ENCODE assay signal across 30 mouse cellular contexts in the genomic region with DNA sequence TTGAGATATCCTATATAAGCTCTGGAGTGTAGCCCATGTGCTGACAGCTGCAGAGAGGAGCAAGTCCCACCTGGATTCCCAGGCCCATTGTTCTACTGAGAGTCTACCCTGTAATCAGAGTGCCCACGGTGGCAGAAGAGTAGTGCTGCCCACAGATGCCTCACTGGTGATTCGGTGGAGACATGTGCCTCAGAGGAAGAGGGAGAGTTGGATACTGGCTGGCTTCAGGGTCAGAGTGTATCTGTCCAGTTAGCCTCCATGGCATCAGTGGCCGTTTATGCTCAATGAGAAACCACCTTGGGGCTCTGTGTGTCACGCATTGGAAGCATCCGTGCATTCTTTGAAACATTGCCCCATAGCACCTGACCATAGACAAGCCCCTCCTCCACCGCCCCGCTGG. TPM values are rescaled to one million over a fixed set of nuclear protein-coding genes. Genes with fewer than 3 reads are reported as not detected.
A peak's percentile ranks its signal among the peaks of the same experiment; 100 is the strongest.
DNase-seq lines count a peak whose midpoint lies in the region; ATAC-seq and TF ChIP-seq lines count a peak whose summit lies in the region.
"Had no signal": no experiment of that assay in that cellular context is flagged by ENCODE, and none has a peak within 500 bp of the region (broad histone marks: within the 10 kb centered on the region; RNA-seq: fewer than 3 reads in every experiment).

No protein-coding gene starts in this region.

- H3K27me3 ChIP-seq in liver, embryonic 15.5 days = no peaks in the 10 kb centered on the region
- no peaks in the 10 kb centered on the region for H3K27me3 ChIP-seq in liver, postnatal 0 days (ENCODE audit: insufficient read depth, low read length)
- no peaks in the 10 kb centered on the region for H3K27me3 ChIP-seq in intestine, embryonic 14.5 days (replicated peaks; ENCODE audit: control insufficient read depth, insufficient read depth, low read length)
- no peaks in the 10 kb centered on the region for H3K27me3 ChIP-seq in stomach, postnatal 0 days (ENCODE audit: control insufficient read depth, insufficient read depth, low read length)
- H3K27me3 ChIP-seq in midbrain, embryonic 14.5 days (ENCODE audit: control insufficient read depth, insufficient read depth, low read length) = no peaks in the 10 kb centered on the region
- H3K27me3 ChIP-seq: forebrain, embryonic 12.5 days had no signal

- H3K4me3 ChIP-seq in liver, embryonic 15.5 days (replicated peaks) = no peak overlapping the region
- H3K4me3 ChIP-seq in liver, postnatal 0 days (ENCODE audit: low read depth, low read length) = no peak overlapping the region
- H3K4me3 ChIP-seq in intestine, embryonic 14.5 days (ENCODE audit: low read depth, low read length) = peak overlapping the region; percentile 30
- peak overlapping the region; percentile 32 for H3K4me3 ChIP-seq in stomach, postnatal 0 days (ENCODE audit: low read depth, low read length)
- no peak overlapping the region for H3K4me3 ChIP-seq in midbrain, embryonic 14.5 days (replicated peaks; ENCODE audit: low read depth, low read length)
- H3K4me3 ChIP-seq: forebrain, embryonic 12.5 days; midbrain, embryonic 10.5 days had no signal

- H3K4me2 ChIP-seq in liver, embryonic 15.5 days = no peak overlapping the region
- H3K4me2 ChIP-seq in liver, postnatal 0 days (ENCODE audit: low read depth, low read length) = no peak overlapping the region
- peak overlapping the region; percentile 38 for H3K4me2 ChIP-seq in intestine, embryonic 14.5 days (ENCODE audit: low read length)
- peak overlapping the region; percentile 34 for H3K4me2 ChIP-seq in stomach, postnatal 0 days (replicated peaks; ENCODE audit: low read depth)
- no peak overlapping the region for H3K4me2 ChIP-seq in midbrain, embryonic 14.5 days (ENCODE audit: low read length)
- H3K4me2 ChIP-seq: forebrain, embryonic 12.5 days had no signal

- H3K27ac ChIP-seq in liver, embryonic 15.5 days (replicated peaks) = no peak overlapping the region
- no peak overlapping the region for H3K27ac ChIP-seq in liver, postnatal 0 days (ENCODE audit: low read depth)
- no peak overlapping the region for H3K27ac ChIP-seq in intestine, embryonic 14.5 days (ENCODE audit: low read depth)
- no peak overlapping the region for H3K27ac ChIP-seq in stomach, postnatal 0 days (replicated peaks)
- H3K27ac ChIP-seq in midbrain, embryonic 14.5 days (replicated peaks; ENCODE audit: low read depth, low read length) = no peak overlapping the region
- H3K27ac ChIP-seq: forebrain, embryonic 12.5 days; midbrain, embryonic 10.5 days had no signal

- 52% methylated on average over 7 of the region's 7 CpGs for WGBS in liver, embryonic 15.5 days (ENCODE audit: insufficient replicate concordance)
- 70% methylated on average over 7 of the region's 7 CpGs for WGBS in liver, postnatal 0 days (ENCODE audit: insufficient replicate concordance)
- WGBS in intestine, embryonic 14.5 days = 51% methylated on average over 7 of the region's 7 CpGs
- 76% methylated on average over 7 of the region's 7 CpGs for WGBS in stomach, postnatal 0 days
- 90% methylated on average over 7 of the region's 7 CpGs for WGBS in midbrain, embryonic 14.5 days

- TF ChIP-seq EP300 in liver, postnatal 0 days (IDR thresholded peaks at IDR 0.05; ENCODE audit: low read depth) = no peak
- TF ChIP-seq EP300 in stomach, postnatal 0 days (optimal IDR thresholded peaks at IDR 0.05) = no peak

- no peaks in the 10 kb centered on the region for H3K36me3 ChIP-seq in liver, embryonic 15.5 days (replicated peaks)
- H3K36me3 ChIP-seq in liver, postnatal 0 days (replicated peaks; ENCODE audit: insufficient read depth, low read length) = no peaks in the 10 kb centered on the region
- no peaks in the 10 kb centered on the region for H3K36me3 ChIP-seq in intestine, embryonic 14.5 days (ENCODE audit: control insufficient read depth, insufficient read depth, low read length)
- H3K36me3 ChIP-seq in stomach, postnatal 0 days (ENCODE audit: control insufficient read depth, insufficient read depth, low read length) = no peaks in the 10 kb centered on the region
- no peaks in the 10 kb centered on the region for H3K36me3 ChIP-seq in midbrain, embryonic 14.5 days (ENCODE audit: control insufficient read depth, insufficient read depth, low read length)
- H3K36me3 ChIP-seq: forebrain, embryonic 12.5 days; midbrain, embryonic 10.5 days had no signal

- H3K9me3 ChIP-seq in liver, embryonic 15.5 days (replicated peaks) = no peaks in the 10 kb centered on the region
- no peaks in the 10 kb centered on the region for H3K9me3 ChIP-seq in liver, postnatal 0 days (ENCODE audit: low read length)
- no peaks in the 10 kb centered on the region for H3K9me3 ChIP-seq in intestine, embryonic 14.5 days (ENCODE audit: control insufficient read depth, low read length)
- no peaks in the 10 kb centered on the region for H3K9me3 ChIP-seq in stomach, postnatal 0 days (ENCODE audit: control insufficient read depth, low read length)
- no peaks in the 10 kb centered on the region for H3K9me3 ChIP-seq in midbrain, embryonic 14.5 days (ENCODE audit: control insufficient read depth, low read length)
- H3K9me3 ChIP-seq: forebrain, embryonic 12.5 days; G1E; midbrain, embryonic 10.5 days had no signal

- no peak for TF ChIP-seq CTCF in liver, postnatal 0 days (IDR thresholded peaks at IDR 0.05; ENCODE audit: low read depth)
- no peak for TF ChIP-seq CTCF in stomach, postnatal 0 days (IDR thresholded peaks at IDR 0.05; ENCODE audit: low read depth)

- peak; percentile 91 for DNase-seq in heart, adult 11 months
- no peak for DNase-seq in heart, adult 9 months (ENCODE audit: low spot score in 2 of 2)
- no peak for DNase-seq in liver, postnatal 0 days
- DNase-seq in intestine, embryonic 14.5 days (ENCODE audit: low spot score) = no peak
- DNase-seq in stomach, postnatal 0 days (ENCODE audit: low spot score) = no peak
- DNase-seq in midbrain, embryonic 14.5 days = no peak
- DNase-seq in layer of hippocampus, postnatal 25 days (ENCODE audit: extremely low spot score in 1 of 2, low spot score in 1 of 2) = no peak
- DNase-seq: adrenal gland, postnatal 25 days; cerebellum, adult 11-12 months; cerebellum, postnatal 36 days; gastrocnemius, postnatal 10 days; kidney, adult 8-10 months; kidney, postnatal 14 days; liver; lung, embryonic 14.5 days; lung, postnatal 36 days; spleen, adult 18-20 months; thymus, adult 2 months had no signal

- H3K4me1 ChIP-seq in liver, embryonic 15.5 days (replicated peaks) = peaks cover 54% of the 10 kb centered on the region
- H3K4me1 ChIP-seq in liver, postnatal 0 days (ENCODE audit: insufficient read depth) = peaks cover 8% of the 10 kb centered on the region; the same call in 1 of the 2 replicates
- peaks cover 13% of the 10 kb centered on the region; the same call in 1 of the 2 replicates for H3K4me1 ChIP-seq in intestine, embryonic 14.5 days (replicated peaks; ENCODE audit: control insufficient read depth, insufficient read depth, low read length)
- peaks cover 5% of the 10 kb centered on the region; the same call in 1 of the 2 replicates for H3K4me1 ChIP-seq in stomach, postnatal 0 days (replicated peaks; ENCODE audit: control insufficient read depth, insufficient read depth)
- 0 out of 2 replicates have a peak, but pooled peaks cover 2% of the 10 kb centered on the region for H3K4me1 ChIP-seq in midbrain, embryonic 14.5 days (ENCODE audit: control insufficient read depth, insufficient read depth, low read length)

- no peak overlapping the region for H3K9ac ChIP-seq in liver, embryonic 15.5 days
- H3K9ac ChIP-seq in liver, postnatal 0 days (replicated peaks) = no peak overlapping the region
- no peak overlapping the region for H3K9ac ChIP-seq in intestine, embryonic 14.5 days (ENCODE audit: low read length)
- no peak overlapping the region for H3K9ac ChIP-seq in stomach, postnatal 0 days (ENCODE audit: low read length)
- H3K9ac ChIP-seq in midbrain, embryonic 14.5 days (replicated peaks; ENCODE audit: low read length) = no peak overlapping the region
- H3K9ac ChIP-seq: forebrain, embryonic 12.5 days had no signal

- ATAC-seq in liver, embryonic 15.5 days (ENCODE audit: insufficient read depth) = 0 out of 2 replicates have a peak, but pooled peaks have one; percentile 11
- ATAC-seq in liver, postnatal 0 days = no peak
- ATAC-seq in intestine, embryonic 14.5 days (replicated peaks; ENCODE audit: low FRiP score, low TSS enrichment, low read depth) = no peak
- ATAC-seq in stomach, postnatal 0 days (ENCODE audit: low FRiP score, low TSS enrichment) = no peak
- ATAC-seq in midbrain, embryonic 14.5 days (ENCODE audit: low FRiP score, low TSS enrichment) = no peak
- ATAC-seq: hindbrain, embryonic 16.5 days had no signal

RNA-seq across cellular contexts. Expression of a gene that starts 1.6 kb away (rescaled TPM):
- polyA plus RNA-seq in liver, embryonic 15.5 days (2015; fragmentation: Nextera tagmentation; extraction: Ambion mirVana) = 22.8 and 23.6 TPM in 2 replicates
- polyA plus RNA-seq in liver, postnatal 0 days (2015; fragmentation: Nextera tagmentation; extraction: Ambion mirVana) = 10.8 and 12.6 TPM in 2 replicates
- polyA plus RNA-seq in intestine, embryonic 14.5 days (2014; fragmentation: Nextera tagmentation; extraction: Ambion mirVana) = 16.8 and 19.6 TPM in 2 replicates
- 10.4 and 11.5 TPM in 2 replicates for polyA plus RNA-seq in stomach, postnatal 0 days (2015; fragmentation: Nextera tagmentation; extraction: Ambion mirVana)
- polyA plus RNA-seq in midbrain, embryonic 14.5 days (2014; fragmentation: Nextera tagmentation; extraction: Ambion mirVana) = 0.51 TPM in 2 replicates
- under 1 TPM; 0.52 to 0.85 TPM for total RNA-seq in layer of hippocampus, postnatal 25 days (2021)

RNA-seq across cellular contexts. Expression of a gene that starts 16.8 kb away (rescaled TPM):
- polyA plus RNA-seq in liver, embryonic 15.5 days (2015; fragmentation: Nextera tagmentation; extraction: Ambion mirVana) = not detected in 2 replicates
- polyA plus RNA-seq in liver, postnatal 0 days (2015; fragmentation: Nextera tagmentation; extraction: Ambion mirVana) = not detected in 2 replicates
- 0.68 TPM in 1 of 2 replicates, not detected in the other for polyA plus RNA-seq in intestine, embryonic 14.5 days (2014; fragmentation: Nextera tagmentation; extraction: Ambion mirVana)
- polyA plus RNA-seq in stomach, postnatal 0 days (2015; fragmentation: Nextera tagmentation; extraction: Ambion mirVana) = not detected in 2 replicates
- polyA plus RNA-seq in midbrain, embryonic 14.5 days (2014; fragmentation: Nextera tagmentation; extraction: Ambion mirVana) = not detected in 2 replicates
- under 1 TPM in 1 of 2 experiments, not detected in 1; 0.94 TPM for total RNA-seq in layer of hippocampus, postnatal 25 days (2021)
- total RNA-seq: adrenal gland, postnatal 25 days; gastrocnemius, postnatal 10 days; hematopoietic stem cell, adult 5-6 weeks; left cerebral cortex, adult 18-20 months; left cerebral cortex, postnatal 36 days had no signal
- polyA plus RNA-seq: forebrain, embryonic 12.5 days; frontal cortex, adult 2 months; hindbrain, embryonic 16.5 days; lung, embryonic 14.5 days; midbrain, embryonic 10.5 days; neural tube, embryonic 11.5 days; stomach, embryonic 14.5 days; thymus, adult 2 months; urinary bladder, adult 2 months had no signal

RNA-seq across cellular contexts. Expression of a gene that starts 16.9 kb away (rescaled TPM):
- 202 and 255 TPM in 2 replicates for polyA plus RNA-seq in liver, embryonic 15.5 days (2015; fragmentation: Nextera tagmentation; extraction: Ambion mirVana)
- polyA plus RNA-seq in liver, postnatal 0 days (2015; fragmentation: Nextera tagmentation; extraction: Ambion mirVana) = 274 and 276 TPM in 2 replicates
- polyA plus RNA-seq in intestine, embryonic 14.5 days (2014; fragmentation: Nextera tagmentation; extraction: Ambion mirVana) = 176 and 187 TPM in 2 replicates
- polyA plus RNA-seq in stomach, postnatal 0 days (2015; fragmentation: Nextera tagmentation; extraction: Ambion mirVana) = 301 and 327 TPM in 2 replicates
- polyA plus RNA-seq in midbrain, embryonic 14.5 days (2014; fragmentation: Nextera tagmentation; extraction: Ambion mirVana) = 83.8 and 88.1 TPM in 2 replicates
- 100 to 1,000 TPM; 117 to 135 TPM for total RNA-seq in layer of hippocampus, postnatal 25 days (2021)

RNA-seq across cellular contexts. Expression of a gene that starts 21.7 kb away (rescaled TPM):
- polyA plus RNA-seq in liver, embryonic 15.5 days (2015; fragmentation: Nextera tagmentation; extraction: Ambion mirVana) = 0.03 and 0.05 TPM in 2 replicates
- polyA plus RNA-seq in liver, postnatal 0 days (2015; fragmentation: Nextera tagmentation; extraction: Ambion mirVana) = 0.04 TPM in 1 of 2 replicates, not detected in the other
- 0.08 TPM in 1 of 2 replicates, not detected in the other for polyA plus RNA-seq in intestine, embryonic 14.5 days (2014; fragmentation: Nextera tagmentation; extraction: Ambion mirVana)
- polyA plus RNA-seq in stomach, postnatal 0 days (2015; fragmentation: Nextera tagmentation; extraction: Ambion mirVana) = 0.27 and 0.44 TPM in 2 replicates
- 0.51 and 1.0 TPM in 2 replicates for polyA plus RNA-seq in midbrain, embryonic 14.5 days (2014; fragmentation: Nextera tagmentation; extraction: Ambion mirVana)
- total RNA-seq in layer of hippocampus, postnatal 25 days (2021) = 1 to 10 TPM; 1.0 to 1.4 TPM
- total RNA-seq: hematopoietic stem cell, adult 5-6 weeks had no signal
- polyA plus RNA-seq: G1E; stomach, embryonic 14.5 days had no signal

Comparison
In these comparisons a context has a peak if more than half of its experiments do, and no peak if none do; other contexts are left out.
1. H3K4me2 ChIP-seq: peak in intestine, embryonic 14.5 days (single experiment) and stomach, postnatal 0 days (single experiment); none in liver, embryonic 15.5 days (single experiment), liver, postnatal 0 days (single experiment) and midbrain, embryonic 14.5 days (single experiment).
2. H3K4me3 ChIP-seq: peak in intestine, embryonic 14.5 days (single experiment) and stomach, postnatal 0 days (single experiment); none in liver, embryonic 15.5 days (single experiment), liver, postnatal 0 days (single experiment) and midbrain, embryonic 14.5 days (single experiment).